Mouse (Mus musculus) thymus, postnatal 25 days (tissue): ENCODE data around the gene Sparc.

ENCODE experiments used
- DNase-seq: peaks from one replicate; pipeline ENCODE4 v3.0.0; 2022

Gene Sparc

DNA sequence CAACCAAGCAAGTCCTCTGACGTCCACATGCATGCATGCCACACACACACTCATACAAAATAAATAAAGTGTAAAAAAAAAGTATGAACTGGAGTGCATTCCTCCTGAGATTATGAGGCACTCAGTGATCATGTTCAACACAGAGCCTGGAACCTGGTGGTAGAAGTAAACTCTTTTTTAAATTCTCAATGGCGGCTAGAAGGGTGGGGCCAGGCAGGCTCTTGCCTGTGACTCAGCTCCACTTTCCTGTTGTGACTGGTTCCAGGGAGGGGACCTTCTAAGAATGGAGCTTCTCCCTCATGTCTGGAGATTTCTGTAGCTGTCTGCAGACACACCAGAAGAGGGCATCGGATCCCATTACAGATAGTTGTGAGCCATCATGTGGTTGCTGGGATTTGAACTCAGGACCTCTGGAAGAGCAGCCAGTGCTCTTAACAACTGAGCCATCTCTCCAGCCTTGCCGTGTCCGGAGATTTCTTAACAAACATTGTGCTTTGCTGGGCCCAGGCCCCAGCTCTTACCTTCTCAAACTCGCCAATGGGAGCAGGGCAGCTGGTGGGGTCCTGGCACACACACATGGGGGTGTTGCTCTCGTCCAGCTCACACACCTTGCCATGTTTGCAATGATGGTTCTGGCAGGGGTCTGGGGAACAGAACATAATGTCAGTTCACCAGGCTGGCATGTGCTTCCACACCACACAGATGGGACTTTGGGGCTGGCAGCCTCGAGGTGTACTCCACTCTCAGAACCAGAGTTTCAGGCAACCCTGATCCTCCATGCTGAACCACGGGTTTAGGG lies 18.1 kb downstream of the Sparc start:
- no peak for DNase-seq

DNA sequence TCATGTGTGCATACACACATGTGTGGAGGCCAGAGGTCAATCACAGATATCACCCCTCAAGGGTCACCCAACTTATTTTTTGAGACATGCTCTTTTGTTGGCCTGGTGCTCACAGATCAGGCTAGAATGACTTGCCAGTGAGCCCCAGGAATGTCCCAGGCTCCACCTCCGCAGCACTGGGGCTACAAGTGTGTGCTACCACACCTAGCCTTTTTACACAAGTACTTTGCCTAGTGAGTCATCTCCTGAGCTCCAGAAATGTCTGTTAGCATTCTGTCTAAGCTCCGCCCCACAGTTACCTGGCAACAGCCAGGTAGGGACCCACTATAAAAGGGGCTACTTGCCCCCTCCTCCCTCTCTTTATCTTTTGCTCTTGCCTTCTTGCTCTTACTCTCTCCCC lies 22.1 kb downstream of the Sparc start:
- DNase-seq = no peak

DNA sequence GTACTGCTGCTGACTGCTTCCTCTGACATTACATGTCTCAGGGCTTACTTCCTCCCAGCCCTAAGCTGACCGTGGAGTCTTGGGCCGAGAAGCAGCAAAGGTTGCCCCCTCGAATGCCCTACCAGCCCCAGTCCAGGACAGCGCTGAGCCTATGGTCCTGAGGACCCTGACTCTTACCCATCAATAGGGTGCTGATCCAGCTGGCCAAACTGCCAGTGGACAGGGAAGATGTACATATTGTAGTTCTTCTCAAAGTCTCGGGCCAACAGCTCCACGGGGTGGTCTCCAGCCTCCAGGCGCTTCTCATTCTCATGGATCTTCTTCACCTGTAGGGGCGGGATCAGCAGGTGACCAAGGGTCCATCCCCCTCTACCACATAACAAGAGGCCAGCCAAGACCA lies 24.6 kb downstream of the Sparc start:
- DNase-seq = no peak

DNA sequence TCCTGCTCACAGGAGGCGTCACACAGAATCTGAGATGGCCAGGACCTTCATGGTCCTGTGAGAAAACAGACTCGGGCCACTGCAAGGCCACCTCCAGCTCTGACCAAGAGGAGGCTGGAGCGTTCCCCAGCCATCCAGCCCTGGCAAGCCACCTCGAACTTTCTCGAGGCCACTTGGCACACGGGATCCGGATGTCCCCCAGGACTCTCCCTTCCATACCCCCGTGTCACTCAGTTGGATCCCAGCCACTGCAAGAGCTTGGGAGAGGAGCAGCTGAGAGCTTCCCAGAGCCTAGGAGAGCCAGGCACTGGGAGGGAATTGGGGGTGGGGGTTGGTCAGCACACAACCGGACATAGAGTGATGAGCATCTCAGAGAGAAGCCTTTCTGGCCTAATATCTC lies 25.5 kb downstream of the Sparc start:
- no peak for DNase-seq

DNA sequence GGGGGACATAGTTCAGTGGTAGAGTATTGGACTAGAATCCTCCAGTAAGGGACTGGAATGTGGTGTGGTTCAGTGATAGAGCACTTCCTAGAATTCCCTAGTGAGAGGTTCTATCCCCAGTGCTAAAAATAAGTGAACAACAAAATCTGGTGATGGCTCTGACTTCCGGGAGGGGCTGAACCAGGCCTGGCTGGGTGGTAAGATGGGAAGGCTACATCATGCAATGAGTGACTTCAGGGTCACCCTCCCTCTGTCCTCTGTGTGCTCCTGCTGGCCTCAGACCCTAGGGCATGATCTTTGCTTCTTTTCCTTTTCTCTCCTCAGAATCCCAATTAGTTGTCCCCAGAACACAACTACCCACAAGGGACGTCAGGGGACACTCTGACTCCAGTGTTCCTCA lies 25.9 kb downstream of the Sparc start:
- DNase-seq = no peak

DNA sequence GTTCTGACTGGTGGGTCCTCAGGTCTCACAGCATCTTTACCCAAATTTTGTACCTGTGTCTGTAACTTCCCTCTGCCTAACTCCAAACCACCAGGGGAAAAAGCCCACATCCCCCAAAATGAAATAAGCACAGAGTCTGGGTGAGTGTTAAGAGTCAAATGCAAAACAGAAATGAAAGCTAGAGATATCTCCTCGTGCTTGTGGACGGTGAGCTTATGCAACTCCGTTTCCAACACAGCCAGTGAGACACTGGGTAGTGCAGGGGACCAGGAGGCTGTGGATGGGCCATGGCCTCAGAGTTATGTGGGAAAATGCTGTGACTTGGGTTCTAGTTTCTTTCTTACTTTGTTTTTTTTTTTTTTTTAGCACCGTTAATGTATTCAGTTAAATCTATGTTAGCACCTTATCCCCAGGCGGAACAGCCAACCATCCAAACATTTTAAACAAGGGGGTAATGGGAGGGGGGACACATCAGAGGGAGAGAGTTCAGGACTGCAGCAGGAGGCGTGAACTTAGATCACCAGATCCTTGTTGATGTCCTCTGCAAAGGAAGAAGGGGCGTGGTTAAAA lies 27.8 kb downstream of the Sparc start:
- DNase-seq = no peak

DNA sequence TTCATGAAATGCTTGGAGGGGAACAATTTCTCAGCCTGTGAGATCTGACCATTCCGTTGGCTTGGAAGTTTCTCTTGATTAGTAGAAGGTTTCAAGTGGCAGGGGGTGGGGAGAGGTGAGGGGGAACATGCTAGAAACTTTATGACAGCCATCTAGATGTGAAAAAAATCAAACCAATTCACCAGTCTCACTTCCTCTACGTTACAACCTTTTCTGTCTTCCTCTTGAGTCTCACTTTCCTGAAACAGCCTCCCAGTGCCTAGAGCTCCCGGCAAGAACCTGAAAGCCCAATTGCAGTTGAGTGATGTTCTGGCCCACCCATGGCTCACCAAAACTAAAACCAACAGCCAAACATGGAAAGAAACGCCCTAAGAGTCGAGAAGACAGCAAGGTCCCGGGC lies 28.4 kb downstream of the Sparc start:
- DNase-seq = no peak

DNA sequence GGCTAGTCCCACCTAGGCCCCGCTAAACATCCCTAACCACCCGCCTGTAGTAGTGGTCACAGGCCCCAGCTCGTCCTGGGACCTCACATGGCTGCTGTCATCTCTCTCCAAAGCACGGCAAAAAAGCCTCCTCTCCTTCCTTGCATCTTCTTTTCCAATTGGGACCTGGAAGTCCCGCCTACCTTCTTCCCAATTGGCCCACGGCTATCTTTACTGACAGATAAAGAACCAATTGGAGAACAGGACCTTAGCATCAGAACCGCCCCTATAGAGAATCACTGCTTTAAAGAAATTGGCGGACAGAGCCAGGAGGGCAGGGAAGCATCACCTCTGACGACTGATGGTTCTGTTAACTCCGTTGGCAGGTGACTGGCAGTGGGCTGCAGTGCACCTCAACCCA lies 30.5 kb downstream of the Sparc start:
- no peak for DNase-seq

DNA sequence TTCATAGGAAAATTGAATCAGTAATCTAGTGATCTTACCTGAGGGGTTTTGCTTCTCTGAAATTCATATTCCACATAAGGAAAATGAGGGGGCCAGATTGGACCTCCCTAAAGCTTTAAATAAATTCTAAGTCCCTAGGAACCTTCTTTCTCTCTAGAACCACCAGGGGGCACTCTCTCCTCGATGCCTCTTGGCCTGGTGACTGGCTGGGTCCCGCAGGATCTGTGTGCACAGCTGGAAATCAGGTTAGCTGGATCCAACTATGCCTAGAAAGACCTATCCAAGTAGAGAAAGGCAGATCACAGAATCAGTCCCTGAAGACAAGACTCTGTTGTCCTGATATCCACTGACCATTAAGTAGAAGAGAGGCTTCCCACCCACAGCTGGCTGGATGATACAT lies 33.2 kb downstream of the Sparc start:
- DNase-seq = peak; percentile 9

DNA sequence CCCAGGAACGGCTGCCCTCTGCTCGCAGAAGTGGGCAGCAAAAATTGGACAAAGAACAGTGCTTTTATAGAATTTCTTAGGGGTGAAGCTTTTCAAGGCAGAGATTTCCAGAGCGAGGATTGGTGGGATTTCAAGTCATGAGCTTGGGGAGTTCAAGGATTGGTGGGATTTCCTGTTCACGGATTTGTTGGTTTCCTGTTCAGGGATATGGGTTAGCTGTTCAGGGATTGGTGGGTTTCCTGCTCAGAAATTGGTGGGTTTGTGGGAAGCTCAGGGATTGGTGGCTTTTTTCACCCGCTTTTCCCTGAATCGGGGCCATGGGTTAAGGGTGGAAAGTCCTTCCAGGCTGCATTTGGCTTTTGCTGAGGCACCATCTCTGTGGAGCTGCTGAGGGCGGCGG lies 35.4 kb downstream of the Sparc start:
- no peak for DNase-seq

DNA sequence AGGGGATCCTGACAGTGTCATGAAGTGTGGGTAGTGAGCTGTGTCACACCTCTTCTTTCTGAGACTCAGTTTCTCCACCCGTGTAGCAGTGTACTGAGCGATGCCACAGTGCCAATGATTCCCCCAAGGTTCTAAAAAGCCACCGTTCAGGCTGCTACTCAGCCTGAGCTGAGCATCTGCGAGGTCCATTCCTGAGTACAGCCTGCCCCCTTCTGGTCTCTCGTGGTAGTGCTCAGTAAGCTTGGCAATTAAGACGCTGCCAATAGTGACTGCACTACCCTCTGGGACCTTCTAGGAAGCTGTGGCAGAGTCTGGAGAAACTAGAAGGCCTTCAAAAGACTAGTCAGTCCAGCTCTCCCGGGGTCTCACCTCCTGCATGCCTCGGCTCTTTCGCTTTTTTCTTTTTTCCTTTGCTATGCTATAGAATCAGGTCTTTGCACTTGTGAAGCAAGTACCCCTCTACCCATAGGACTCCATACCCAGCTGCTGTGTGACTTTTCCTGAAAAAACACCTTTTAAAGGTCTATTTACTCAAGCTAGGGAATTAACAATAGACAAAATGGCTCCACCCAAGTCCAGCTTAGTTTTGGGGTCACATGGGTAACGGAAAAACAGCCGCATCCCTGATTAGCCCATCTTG lies 36.4 kb downstream of the Sparc start:
- peak; percentile 73 for DNase-seq

DNA sequence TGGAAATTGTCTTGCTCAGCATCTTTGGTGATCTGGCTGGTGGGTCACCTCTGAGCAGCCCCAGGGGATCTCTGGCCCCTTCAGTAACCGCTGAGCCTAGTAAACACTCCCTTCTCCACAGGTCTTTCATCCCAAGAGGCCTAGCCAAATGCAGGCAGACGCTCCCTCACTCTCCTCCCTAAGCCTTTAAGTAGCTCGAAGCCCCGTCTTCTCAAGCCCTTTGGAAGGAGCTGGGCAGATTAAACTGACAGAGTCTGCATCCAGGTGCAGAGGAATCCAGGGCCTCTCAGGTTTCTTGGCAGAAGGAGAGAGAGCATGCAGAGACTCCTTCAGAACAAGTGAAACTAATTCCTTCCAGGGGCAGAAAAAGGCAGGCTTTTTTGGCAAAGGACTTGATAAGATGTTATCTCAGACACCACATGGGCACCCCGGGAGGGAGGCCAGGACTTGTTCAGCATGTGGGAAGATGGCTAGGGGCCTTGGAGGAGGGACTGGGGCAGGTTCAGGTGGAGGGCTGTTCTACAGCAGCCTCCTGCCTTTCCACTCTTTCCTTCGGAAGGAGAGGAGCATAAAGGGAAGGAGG lies 39.4 kb downstream of the Sparc start:
- DNase-seq = no peak

DNA sequence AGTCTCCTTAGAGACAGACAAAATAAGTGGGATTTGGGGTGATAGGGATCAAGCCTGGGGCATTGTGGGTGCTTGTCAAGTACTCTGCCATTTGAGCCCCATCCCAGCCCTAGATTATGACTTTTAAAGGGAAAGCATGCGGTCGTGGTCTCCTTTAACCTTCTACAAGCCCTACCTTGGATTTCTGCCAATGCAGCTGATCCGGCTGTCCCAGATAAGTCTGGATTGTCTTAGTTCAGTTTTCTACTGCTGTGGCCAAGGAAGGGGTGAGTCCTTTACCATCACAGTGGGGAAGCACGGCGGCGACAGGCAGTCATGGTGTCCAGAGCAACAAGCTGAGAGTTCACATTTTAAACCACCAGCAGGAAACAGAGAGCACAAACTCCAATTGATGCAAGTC lies 42.1 kb downstream of the Sparc start:
- no peak for DNase-seq

DNA sequence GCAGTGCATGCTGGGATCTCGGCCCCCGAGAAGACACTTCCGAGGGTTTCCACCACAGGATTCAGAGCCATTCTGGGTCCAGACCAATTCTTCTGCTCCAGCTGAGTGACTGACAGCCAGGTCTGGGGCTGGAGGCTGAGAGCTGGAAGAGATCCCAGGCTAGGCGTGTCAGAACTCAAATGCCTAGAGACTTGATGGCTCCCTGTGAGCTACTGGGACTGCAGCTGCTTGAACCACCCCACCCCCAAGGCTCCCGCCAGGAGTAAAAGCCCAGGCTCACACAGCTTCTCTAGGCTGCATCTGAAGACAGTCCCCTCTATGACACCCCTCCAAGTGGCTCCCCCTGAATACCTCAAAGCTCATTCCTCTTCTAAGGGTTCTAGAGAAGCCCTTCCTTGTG lies 44.6 kb downstream of the Sparc start:
- no peak for DNase-seq

DNA sequence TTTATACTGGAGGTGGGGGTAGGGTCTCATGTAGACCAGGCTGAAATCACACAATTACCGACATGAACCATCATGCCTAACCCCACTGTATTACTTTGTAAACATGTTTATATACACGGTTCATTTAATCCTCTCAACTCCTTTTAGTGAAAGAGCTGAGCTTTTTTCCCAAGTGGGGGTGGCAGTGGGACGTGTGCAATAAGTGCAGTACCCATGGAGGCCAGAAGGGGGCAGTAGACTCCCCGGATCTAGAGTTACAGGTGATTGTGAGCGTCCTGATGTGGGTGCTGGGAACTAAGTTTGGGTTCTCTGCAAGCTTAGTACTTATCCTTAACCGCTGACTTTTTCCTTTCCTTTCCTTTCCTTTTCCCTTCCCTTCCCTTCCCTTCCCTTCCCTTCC lies 49.1 kb downstream of the Sparc start:
- DNase-seq = no peak

DNA sequence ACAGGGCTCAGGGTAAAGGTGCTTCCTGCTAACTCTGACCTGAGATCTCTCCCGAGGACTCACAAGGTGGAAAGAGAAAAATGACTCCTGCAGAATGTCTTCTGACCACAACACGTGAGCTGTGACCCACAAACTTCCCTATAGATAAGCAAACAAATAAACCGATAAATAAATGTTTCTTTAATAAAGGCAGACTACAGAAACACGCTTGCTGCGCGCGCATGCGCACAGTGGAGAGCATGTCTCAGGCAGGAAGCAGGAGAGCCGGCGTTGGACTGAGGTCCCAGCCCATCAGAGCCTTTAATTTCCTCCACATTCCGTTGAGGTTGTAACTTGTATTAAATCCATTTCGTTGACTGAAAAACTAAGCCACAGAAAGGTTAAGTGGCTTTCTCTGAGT lies 49.6 kb downstream of the Sparc start:
- DNase-seq = no peak

DNA sequence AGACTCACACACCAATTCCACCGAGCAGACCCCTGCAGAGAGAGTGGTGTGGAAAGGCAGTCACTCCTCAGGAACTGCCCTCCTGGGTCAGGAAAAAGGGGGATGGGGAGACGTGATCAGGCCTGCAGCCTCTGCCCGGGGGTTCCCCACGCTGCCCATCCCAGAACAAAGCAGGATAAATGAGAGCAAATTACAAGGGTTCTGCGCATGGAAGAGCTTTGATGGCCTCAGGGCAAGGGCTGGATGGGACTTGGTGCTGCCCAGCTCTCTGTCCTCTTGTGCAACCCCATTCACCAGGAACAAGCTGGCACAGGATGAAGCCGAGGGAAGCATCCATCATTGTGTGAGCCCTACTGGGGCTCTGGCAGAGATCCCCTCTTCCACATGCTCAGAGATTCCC lies 51.0 kb downstream of the Sparc start:
- no peak for DNase-seq

DNA sequence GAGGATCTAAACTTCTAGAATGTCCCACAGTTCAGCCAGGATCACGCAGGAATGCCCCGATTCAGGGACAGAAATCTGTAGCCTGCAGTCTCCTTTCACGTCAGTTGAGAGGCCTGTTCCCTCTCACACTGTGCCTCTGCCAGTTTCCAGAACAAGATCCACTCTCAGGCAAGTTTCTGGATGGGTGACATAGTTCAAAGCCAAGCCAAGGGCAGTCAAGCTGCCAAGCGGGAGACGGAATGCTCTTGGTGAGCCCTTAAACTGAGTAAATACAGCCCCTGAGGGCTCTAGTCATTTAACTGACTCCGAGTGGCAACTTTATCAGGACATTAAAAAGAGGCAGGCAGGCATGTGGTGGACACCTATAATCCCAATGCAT lies 53.9 kb downstream of the Sparc start:
- no peak for DNase-seq

DNA sequence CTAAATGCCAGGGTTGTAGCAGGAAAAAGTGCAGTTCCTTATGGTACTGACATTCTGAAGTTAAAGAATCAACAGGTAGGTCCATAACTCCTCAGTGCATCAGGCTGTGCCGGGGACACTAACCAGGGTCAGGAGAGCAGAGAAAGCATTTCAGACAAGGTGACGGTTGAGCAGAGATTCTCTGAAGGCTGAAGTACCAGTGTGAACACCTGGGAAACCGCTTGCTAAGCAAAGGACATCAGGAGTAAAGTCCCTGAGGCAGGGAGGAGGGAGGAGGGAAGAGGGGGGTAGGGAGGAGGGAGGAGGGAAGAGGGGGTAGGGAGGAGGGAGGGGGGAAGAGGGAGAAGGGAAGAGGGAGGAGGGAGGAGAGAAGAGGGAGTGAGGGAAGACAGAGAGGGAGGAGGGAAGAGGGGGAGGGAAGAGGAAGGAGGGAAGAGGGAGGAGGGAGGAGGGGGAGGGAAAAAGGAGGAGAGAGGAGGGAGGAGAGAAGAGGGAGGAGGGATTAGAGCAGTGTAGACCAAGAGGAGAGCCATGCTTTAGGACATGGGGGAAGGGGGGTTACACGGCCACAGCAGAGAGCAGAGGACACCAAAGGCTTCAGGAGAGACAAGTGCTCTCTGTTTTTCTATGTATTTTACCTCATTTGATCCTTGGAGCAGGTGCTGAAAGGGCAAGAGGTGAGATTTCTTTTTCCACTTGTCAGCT lies 54.4 kb downstream of the Sparc start:
- DNase-seq = no peak

DNA sequence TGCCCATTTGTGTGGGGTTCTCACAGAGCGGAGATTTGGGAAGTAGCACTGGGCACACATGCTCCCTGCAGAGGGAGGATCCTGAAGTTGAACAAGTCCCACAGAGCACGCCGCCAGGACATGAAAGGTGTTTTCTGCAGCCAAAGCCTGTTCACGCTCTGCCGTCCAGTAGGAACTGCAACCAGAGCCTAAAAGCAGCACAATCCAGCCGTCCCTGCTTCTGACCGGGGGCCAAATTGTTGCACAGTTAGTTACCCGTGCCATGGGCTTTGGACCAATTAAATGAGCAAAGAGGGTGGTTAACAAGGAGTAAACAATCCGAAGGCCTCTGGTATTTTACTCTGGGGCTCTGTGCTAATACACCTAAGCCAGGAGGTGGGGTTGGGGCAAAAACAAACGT lies 55.2 kb downstream of the Sparc start:
- DNase-seq = no peak

DNA sequence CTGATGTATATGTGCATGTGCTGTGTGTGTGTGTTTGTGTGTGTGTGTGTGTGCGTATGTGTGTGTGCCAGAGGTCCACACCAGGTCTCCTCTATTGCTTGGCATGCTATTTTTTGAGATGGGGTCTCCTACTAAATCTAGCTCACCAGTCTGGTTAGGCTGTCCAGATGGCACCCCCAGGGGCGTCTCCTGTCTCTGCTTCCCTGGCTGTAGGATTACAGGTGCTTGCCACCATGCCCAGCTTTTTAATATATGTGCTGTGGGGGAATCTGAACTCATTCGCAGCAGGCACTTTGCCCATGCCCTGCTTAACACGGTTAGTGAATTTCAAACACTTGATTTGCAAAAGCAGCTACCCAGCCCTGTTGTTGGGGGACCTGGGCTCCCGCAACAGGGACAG lies 57.1 kb downstream of the Sparc start:
- DNase-seq = no peak

DNA sequence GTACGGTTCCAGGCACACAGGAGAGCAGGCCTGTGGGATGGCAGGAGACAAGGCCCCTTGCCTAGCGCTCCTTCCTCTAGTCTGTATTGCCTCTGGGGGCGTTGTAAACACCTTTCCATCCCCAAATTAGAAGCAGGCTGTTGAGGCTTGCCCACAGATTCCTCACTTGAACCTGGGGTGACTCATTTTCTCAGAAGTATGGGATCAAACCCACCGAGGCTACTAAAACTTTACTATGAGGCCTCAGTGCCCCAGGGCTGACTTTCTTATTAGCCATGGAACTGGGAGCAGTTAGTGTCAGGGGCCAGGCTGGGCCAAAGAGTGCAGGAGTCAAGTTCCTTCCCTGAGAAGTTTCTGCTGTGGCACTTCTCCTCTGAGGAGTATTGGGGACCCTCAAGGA lies 57.7 kb downstream of the Sparc start:
- DNase-seq = no peak

DNA sequence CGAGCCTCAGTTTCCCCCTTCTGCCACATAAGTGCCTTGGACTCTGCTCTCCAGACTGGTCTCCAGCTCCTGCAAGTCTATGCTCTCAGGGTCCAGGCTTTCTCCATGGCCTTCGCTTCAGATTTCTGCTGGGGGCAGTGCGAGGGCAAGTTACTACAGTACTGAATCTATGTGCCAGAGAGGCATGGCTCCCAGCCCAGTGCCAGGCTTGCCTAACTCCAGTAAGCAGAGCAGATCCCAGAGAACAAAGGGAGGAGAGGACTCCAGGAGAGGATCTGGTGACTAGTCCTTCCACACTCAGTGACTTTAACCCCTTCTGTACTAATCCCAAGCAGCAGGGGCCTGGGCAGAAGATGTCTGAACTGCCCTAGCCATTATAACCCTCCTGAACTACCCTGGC lies 58.3 kb downstream of the Sparc start:
- DNase-seq = no peak
